8 mouse cellular contexts compared by ENCODE assay signal in the genomic region with DNA sequence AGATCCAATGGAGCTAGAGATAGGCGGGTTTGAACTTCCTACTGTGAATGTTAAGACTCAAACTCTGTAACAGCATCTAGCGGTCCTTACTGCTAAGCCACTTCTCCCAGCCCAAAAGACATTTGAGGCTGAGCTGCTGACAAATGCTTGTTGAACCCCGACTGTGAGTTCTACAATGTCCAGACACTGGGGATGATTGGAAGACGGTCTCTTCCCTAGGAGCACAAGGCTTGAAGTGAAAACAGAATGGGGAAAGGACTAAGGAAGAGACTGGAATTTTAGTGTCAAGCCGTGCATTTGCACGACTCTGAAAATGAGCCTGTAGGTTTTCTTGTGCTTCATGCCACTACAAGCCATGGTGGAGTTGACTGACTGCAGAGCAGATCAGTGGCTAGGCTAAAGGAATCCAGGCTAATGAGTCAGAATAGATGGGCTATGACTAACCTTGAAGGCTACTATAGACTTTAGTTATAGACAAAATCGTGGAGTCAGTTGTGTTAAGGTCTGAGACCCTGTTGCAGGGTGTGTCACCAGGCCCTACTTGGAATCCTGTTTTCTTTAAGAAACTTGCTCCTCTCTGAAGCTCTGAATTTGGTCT. TPM values are rescaled to one million over a fixed set of nuclear protein-coding genes. Genes with fewer than 3 reads are reported as not detected.
DNase-seq lines count a peak whose midpoint lies in the region; ATAC-seq lines count a peak whose summit lies in the region.

No protein-coding gene starts in this region.

- no peak overlapping the region for H3K27ac ChIP-seq in liver, embryonic 11.5 days (ENCODE audit: low read depth, low read length)
- no peak overlapping the region for H3K27ac ChIP-seq in embryonic facial prominence, embryonic 14.5 days (replicated peaks; ENCODE audit: low read depth, low read length)
- no peak overlapping the region for H3K27ac ChIP-seq in intestine, embryonic 16.5 days (ENCODE audit: low read length)
- no peak overlapping the region for H3K27ac ChIP-seq in neural tube, embryonic 14.5 days (ENCODE audit: low read depth, low read length)

- H3K27me3 ChIP-seq in liver, embryonic 11.5 days (replicated peaks; ENCODE audit: control insufficient read depth, insufficient read depth, low read length): no peaks in the 10 kb centered on the region
- no peaks in the 10 kb centered on the region for H3K27me3 ChIP-seq in embryonic facial prominence, embryonic 14.5 days (replicated peaks; ENCODE audit: control insufficient read depth, insufficient read depth, low read length)
- no peaks in the 10 kb centered on the region for H3K27me3 ChIP-seq in intestine, embryonic 16.5 days (replicated peaks; ENCODE audit: control insufficient read depth, insufficient read depth, low read length)
- H3K27me3 ChIP-seq in neural tube, embryonic 14.5 days (ENCODE audit: control insufficient read depth, insufficient read depth, low read length): no peaks in the 10 kb centered on the region

- H3K36me3 ChIP-seq in liver, embryonic 11.5 days (ENCODE audit: control insufficient read depth, insufficient read depth, low read length): peaks cover 8% of the 10 kb centered on the region
- peaks cover 20% of the 10 kb centered on the region; the same call in 1 of the 2 replicates for H3K36me3 ChIP-seq in embryonic facial prominence, embryonic 14.5 days (ENCODE audit: control insufficient read depth, insufficient read depth, low read length)
- 0 out of 2 replicates have a peak, but pooled peaks cover 3% of the 10 kb centered on the region for H3K36me3 ChIP-seq in intestine, embryonic 16.5 days (ENCODE audit: control insufficient read depth, insufficient read depth, low read length)
- peaks cover 6% of the 10 kb centered on the region; the same call in 1 of the 2 replicates for H3K36me3 ChIP-seq in neural tube, embryonic 14.5 days (ENCODE audit: control insufficient read depth, insufficient read depth, low read length)

- H3K4me1 ChIP-seq in liver, embryonic 11.5 days (replicated peaks; ENCODE audit: control insufficient read depth, insufficient read depth, low read length): peaks cover 5% of the 10 kb centered on the region
- H3K4me1 ChIP-seq in embryonic facial prominence, embryonic 14.5 days (ENCODE audit: control insufficient read depth, insufficient read depth, low read length): no peaks in the 10 kb centered on the region
- 0 out of 2 replicates have a peak, but pooled peaks cover 3% of the 10 kb centered on the region for H3K4me1 ChIP-seq in intestine, embryonic 16.5 days (ENCODE audit: control insufficient read depth, insufficient read depth, low read length)
- peaks cover 6% of the 10 kb centered on the region; the same call in 1 of the 2 replicates for H3K4me1 ChIP-seq in neural tube, embryonic 14.5 days (ENCODE audit: control insufficient read depth, insufficient read depth, low read length)

- DNase-seq in liver, embryonic 11.5 days (ENCODE audit: low spot score): no peak
- no peak for DNase-seq in liver
- no peak for DNase-seq in embryonic facial prominence, embryonic 14.5 days (ENCODE audit: low spot score)
- no peak for DNase-seq in embryo, embryonic 10 days (ENCODE audit: low spot score)
- no peak for DNase-seq in adrenal gland, postnatal 36 days
- DNase-seq in urinary bladder, adult 2 months (ENCODE audit: low spot score): no peak

- no peak for ATAC-seq in liver, embryonic 11.5 days (replicated peaks; ENCODE audit: low FRiP score)
- ATAC-seq in embryonic facial prominence, embryonic 14.5 days (ENCODE audit: low read depth): no peak
- no peak for ATAC-seq in intestine, embryonic 16.5 days
- ATAC-seq in neural tube, embryonic 14.5 days (ENCODE audit: low read depth): no peak

- WGBS in liver, embryonic 11.5 days: 61% methylated on average over 7 of the region's 7 CpGs
- WGBS in embryonic facial prominence, embryonic 14.5 days: 61% methylated on average over 7 of the region's 7 CpGs
- WGBS in intestine, embryonic 16.5 days: 55% methylated on average over 7 of the region's 7 CpGs
- 60% methylated on average over 7 of the region's 7 CpGs for WGBS in neural tube, embryonic 14.5 days

- peak overlapping the region; percentile 57 for H3K4me2 ChIP-seq in liver, embryonic 11.5 days
- H3K4me2 ChIP-seq in embryonic facial prominence, embryonic 14.5 days (ENCODE audit: low read depth, low read length): peak overlapping the region; percentile 77
- H3K4me2 ChIP-seq in intestine, embryonic 16.5 days (ENCODE audit: low read depth, low read length): peak overlapping the region; percentile 47
- peak overlapping the region; percentile 62 for H3K4me2 ChIP-seq in neural tube, embryonic 14.5 days (ENCODE audit: low read depth, low read length)

- H3K4me3 ChIP-seq in liver, embryonic 11.5 days (ENCODE audit: low read depth, low read length): peak overlapping the region; percentile 83
- peak overlapping the region; percentile 91 for H3K4me3 ChIP-seq in embryonic facial prominence, embryonic 14.5 days (ENCODE audit: low read depth, low read length)
- peak overlapping the region; percentile 90 for H3K4me3 ChIP-seq in intestine, embryonic 16.5 days (ENCODE audit: low read length)
- peak overlapping the region; percentile 86 for H3K4me3 ChIP-seq in neural tube, embryonic 14.5 days (ENCODE audit: low read depth, low read length)

- no peaks in the 10 kb centered on the region for H3K9me3 ChIP-seq in liver, embryonic 11.5 days (ENCODE audit: control insufficient read depth, low read length)
- H3K9me3 ChIP-seq in embryonic facial prominence, embryonic 14.5 days (ENCODE audit: control insufficient read depth, low read length): no peaks in the 10 kb centered on the region
- no peaks in the 10 kb centered on the region for H3K9me3 ChIP-seq in intestine, embryonic 16.5 days (ENCODE audit: control insufficient read depth, low read length)
- H3K9me3 ChIP-seq in neural tube, embryonic 14.5 days (ENCODE audit: control insufficient read depth, low read length): no peaks in the 10 kb centered on the region

- H3K9ac ChIP-seq in liver, embryonic 11.5 days (ENCODE audit: low read depth, low read length): peak overlapping the region; percentile 83
- peak overlapping the region; percentile 82 for H3K9ac ChIP-seq in embryonic facial prominence, embryonic 14.5 days (ENCODE audit: low read depth, low read length)
- H3K9ac ChIP-seq in intestine, embryonic 16.5 days (ENCODE audit: low read depth, low read length): peak overlapping the region; percentile 93; the same call in 1 of the 2 replicates
- H3K9ac ChIP-seq in neural tube, embryonic 14.5 days (replicated peaks; ENCODE audit: low read depth, low read length): peak overlapping the region; percentile 76

RNA-seq across cellular contexts. Expression of a gene that starts 0.6 kb away (rescaled TPM):
- 85.8 and 91.9 TPM in 2 replicates for polyA plus RNA-seq in liver, embryonic 11.5 days (2014; fragmentation: Nextera tagmentation; extraction: Ambion mirVana)
- polyA plus RNA-seq in embryonic facial prominence, embryonic 14.5 days (2014; fragmentation: Nextera tagmentation; extraction: Ambion mirVana): 46.5 and 52.2 TPM in 2 replicates
- polyA plus RNA-seq in intestine, embryonic 16.5 days (2015; fragmentation: Nextera tagmentation; extraction: Ambion mirVana): 43.6 and 49.6 TPM in 2 replicates
- polyA plus RNA-seq in neural tube, embryonic 14.5 days (2014; fragmentation: Nextera tagmentation; extraction: Ambion mirVana): 70.9 and 86.2 TPM in 2 replicates
- 10 to 100 TPM; 12.0 to 15.3 TPM for total RNA-seq in adrenal gland, postnatal 36 days (2021)
- 22.6 and 25.4 TPM in 2 replicates for polyA plus RNA-seq in urinary bladder, adult 2 months (2012; rRNA removed)

RNA-seq across cellular contexts. Expression of a gene that starts 36.7 kb away (rescaled TPM):
- 4.4 and 5.0 TPM in 2 replicates for polyA plus RNA-seq in liver, embryonic 11.5 days (2014; fragmentation: Nextera tagmentation; extraction: Ambion mirVana)
- 2.3 and 3.1 TPM in 2 replicates for polyA plus RNA-seq in embryonic facial prominence, embryonic 14.5 days (2014; fragmentation: Nextera tagmentation; extraction: Ambion mirVana)
- polyA plus RNA-seq in intestine, embryonic 16.5 days (2015; fragmentation: Nextera tagmentation; extraction: Ambion mirVana): 2.7 and 2.9 TPM in 2 replicates
- 2.8 and 2.9 TPM in 2 replicates for polyA plus RNA-seq in neural tube, embryonic 14.5 days (2014; fragmentation: Nextera tagmentation; extraction: Ambion mirVana)
- total RNA-seq in adrenal gland, postnatal 36 days (2021): 10 to 100 TPM in 1 of 2 experiments, 1 to 10 TPM in 1; 9.1 to 10.3 TPM
- polyA plus RNA-seq in urinary bladder, adult 2 months (2012; rRNA removed): 5.7 and 8.2 TPM in 2 replicates

RNA-seq across cellular contexts. Expression of a gene that starts 36.9 kb away (rescaled TPM):
- 10.3 and 12.4 TPM in 2 replicates for polyA plus RNA-seq in liver, embryonic 11.5 days (2014; fragmentation: Nextera tagmentation; extraction: Ambion mirVana)
- polyA plus RNA-seq in embryonic facial prominence, embryonic 14.5 days (2014; fragmentation: Nextera tagmentation; extraction: Ambion mirVana): 10.9 and 11.9 TPM in 2 replicates
- polyA plus RNA-seq in intestine, embryonic 16.5 days (2015; fragmentation: Nextera tagmentation; extraction: Ambion mirVana): 7.5 and 7.8 TPM in 2 replicates
- polyA plus RNA-seq in neural tube, embryonic 14.5 days (2014; fragmentation: Nextera tagmentation; extraction: Ambion mirVana): 6.4 and 6.9 TPM in 2 replicates
- 10 to 100 TPM; 10.2 to 13.9 TPM for total RNA-seq in adrenal gland, postnatal 36 days (2021)
- 14.5 and 17.4 TPM in 2 replicates for polyA plus RNA-seq in urinary bladder, adult 2 months (2012; rRNA removed)

RNA-seq across cellular contexts. Expression of a gene that starts 40.8 kb away (rescaled TPM):
- 13.0 and 14.2 TPM in 2 replicates for polyA plus RNA-seq in liver, embryonic 11.5 days (2014; fragmentation: Nextera tagmentation; extraction: Ambion mirVana)
- 0.40 and 0.41 TPM in 2 replicates for polyA plus RNA-seq in embryonic facial prominence, embryonic 14.5 days (2014; fragmentation: Nextera tagmentation; extraction: Ambion mirVana)
- polyA plus RNA-seq in intestine, embryonic 16.5 days (2015; fragmentation: Nextera tagmentation; extraction: Ambion mirVana): 0.15 and 0.32 TPM in 2 replicates
- 3.8 and 4.7 TPM in 2 replicates for polyA plus RNA-seq in neural tube, embryonic 14.5 days (2014; fragmentation: Nextera tagmentation; extraction: Ambion mirVana)
- 10 to 100 TPM in 1 of 2 experiments, 1 to 10 TPM in 1; 7.3 to 11.7 TPM for total RNA-seq in adrenal gland, postnatal 36 days (2021)
- polyA plus RNA-seq in urinary bladder, adult 2 months (2012; rRNA removed): 0.58 and 1.1 TPM in 2 replicates

RNA-seq across cellular contexts. Expression of a gene that starts 46.2 kb away (rescaled TPM):
- polyA plus RNA-seq in liver, embryonic 11.5 days (2014; fragmentation: Nextera tagmentation; extraction: Ambion mirVana): 78.0 and 80.2 TPM in 2 replicates
- 62.4 and 67.0 TPM in 2 replicates for polyA plus RNA-seq in embryonic facial prominence, embryonic 14.5 days (2014; fragmentation: Nextera tagmentation; extraction: Ambion mirVana)
- polyA plus RNA-seq in intestine, embryonic 16.5 days (2015; fragmentation: Nextera tagmentation; extraction: Ambion mirVana): 73.7 and 76.8 TPM in 2 replicates
- polyA plus RNA-seq in neural tube, embryonic 14.5 days (2014; fragmentation: Nextera tagmentation; extraction: Ambion mirVana): 74.7 and 85.7 TPM in 2 replicates
- 10 to 100 TPM; 66.6 to 71.7 TPM for total RNA-seq in adrenal gland, postnatal 36 days (2021)
- 85.6 and 91.4 TPM in 2 replicates for polyA plus RNA-seq in urinary bladder, adult 2 months (2012; rRNA removed)
